ENCODE assay signal across 11 mouse cellular contexts in the genomic region with DNA sequence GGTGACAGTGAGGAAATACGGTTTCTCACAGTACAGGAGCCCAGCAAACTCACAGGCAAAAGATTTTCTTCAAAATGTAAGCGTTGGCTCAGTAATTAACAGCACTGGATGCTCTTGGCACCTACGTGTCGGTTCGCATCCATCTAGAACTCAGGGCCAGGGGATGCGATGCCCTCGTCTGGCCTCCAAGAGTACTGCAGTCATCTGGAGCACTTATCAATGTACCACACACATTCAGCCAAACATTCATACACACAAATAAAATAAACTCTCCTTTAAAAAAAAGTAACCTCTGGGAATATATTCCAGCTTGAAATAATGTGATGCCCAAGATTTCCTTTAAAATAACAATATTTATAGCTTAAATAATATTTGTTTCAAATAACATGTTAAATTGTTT. TPM values are rescaled to one million over a fixed set of nuclear protein-coding genes. Genes with fewer than 3 reads are reported as not detected.
DNase-seq lines count a peak whose midpoint lies in the region; TF ChIP-seq lines count a peak whose summit lies in the region.
"Had no signal": no experiment of that assay in that cellular context is flagged by ENCODE, and none has a peak within 500 bp of the region (broad histone marks: within the 10 kb centered on the region; RNA-seq: fewer than 3 reads in every experiment).

No protein-coding gene starts in this region.

- intact Hi-C loops in gastrocnemius, adult 2 months (cut with DNase I): no loop called here
- intact Hi-C loops in gastrocnemius, postnatal 36 days (cut with DNase I): no loop called here
- intact Hi-C loops in heart, postnatal 14 days (cut with DNase I): no loop called here

- H3K27me3 ChIP-seq in testis, adult 2 months (ENCODE audit: control insufficient read depth, insufficient read depth, low read length): no peaks in the 10 kb centered on the region
- H3K27me3 ChIP-seq: embryonic facial prominence, embryonic 13.5 days; heart, embryonic 13.5 days had no signal

- TF ChIP-seq CTCF in gastrocnemius, adult 2 months (IDR thresholded peaks at IDR 0.05): peak; percentile 53
- TF ChIP-seq CTCF in testis, adult 2 months (IDR thresholded peaks at IDR 0.05; ENCODE audit: control insufficient read depth, insufficient read depth, insufficient replicate concordance, low read depth, low read length): peak; percentile 48; the same call in 1 of the 2 replicates

- H3K4me3 ChIP-seq in gastrocnemius, adult 2 months: no peak overlapping the region
- no peak overlapping the region for H3K4me3 ChIP-seq in testis, adult 2 months (ENCODE audit: control insufficient read depth, low read depth, low read length)
- H3K4me3 ChIP-seq: embryonic facial prominence, embryonic 13.5 days; heart, embryonic 13.5 days had no signal

- no peaks in the 10 kb centered on the region for H3K36me3 ChIP-seq in testis, adult 2 months (ENCODE audit: control insufficient read depth, insufficient read depth, low read length)

- no peaks in the 10 kb centered on the region for H3K4me1 ChIP-seq in testis, adult 2 months (ENCODE audit: control insufficient read depth, insufficient read depth, low read length)
- H3K4me1 ChIP-seq: embryonic facial prominence, embryonic 13.5 days had no signal

- DNase-seq in gastrocnemius, adult 2 months: no peak
- no peak for DNase-seq in gastrocnemius, postnatal 36 days
- DNase-seq in testis, postnatal 10 days (ENCODE audit: low spot score): no peak
- DNase-seq in induced T-regulatory cell, adult 2 months (ENCODE audit: low read depth): peak; percentile 68
- DNase-seq in thymus, postnatal 36 days: peak; percentile 51 to 56
- DNase-seq in heart, postnatal 14 days: no peak
- DNase-seq in kidney, adult 8-10 months: no peak
- DNase-seq: layer of hippocampus, adult 9-11 months had no signal

- H3K27ac ChIP-seq in gastrocnemius, adult 2 months: no peak overlapping the region
- no peak overlapping the region for H3K27ac ChIP-seq in testis, adult 2 months (ENCODE audit: control insufficient read depth, insufficient read depth, low read depth, low read length)
- H3K27ac ChIP-seq: embryonic facial prominence, embryonic 13.5 days; heart, embryonic 13.5 days had no signal

- TF ChIP-seq POLR2A in testis, adult 2 months (IDR thresholded peaks at IDR 0.05; ENCODE audit: control insufficient read depth, low read depth, low read length): no peak

RNA-seq across cellular contexts. Expression of a gene that starts 29.0 kb away (rescaled TPM):
- 1 to 10 TPM; 3.0 to 5.9 TPM for total RNA-seq in gastrocnemius, adult 2 months (2021)
- 1 to 10 TPM; 5.1 to 5.6 TPM for total RNA-seq in gastrocnemius, postnatal 36 days (2021)
- 2.2 and 2.3 TPM in 2 replicates for polyA plus RNA-seq in testis, adult 2 months (2012; rRNA removed)
- total RNA-seq in heart, postnatal 14 days (2021): 10 to 100 TPM; 14.6 to 16.7 TPM

Comparison
In these comparisons a context has a peak if more than half of its experiments do, and no peak if none do; other contexts are left out.
1. DNase-seq: peak in induced T-regulatory cell, adult 2 months (single experiment) and thymus, postnatal 36 days (2 of 2); none in gastrocnemius, adult 2 months (single experiment), gastrocnemius, postnatal 36 days (0 of 2), testis, postnatal 10 days (single experiment), heart, postnatal 14 days (0 of 2) and kidney, adult 8-10 months (0 of 2).